Mouse (Mus musculus): Measurements from ENCODE around the gene Klhl24. TPM values are rescaled to one million over a fixed set of nuclear protein-coding genes. Genes with fewer than 3 reads are reported as not detected.

Gene Klhl24
- polyA plus RNA-seq, 1 experiment from 2014 or later = 50.8 TPM

GRCm38 (mm10) chr16:20090921-20091575 lies 6.3 kb upstream of the Klhl24 start:
- no peaks in the 10 kb centered on the region for H3K9me3 ChIP-seq (ENCODE audit: control insufficient read depth, low read length)
- ATAC-seq (ENCODE audit: low FRiP score) (no peak), DNase-seq (ENCODE audit: low spot score) (no peak)
- H3K9ac ChIP-seq (ENCODE audit: low read depth, low read length) = no peak overlapping the region
- H3K36me3 ChIP-seq (ENCODE audit: control insufficient read depth, insufficient read depth, low read length) = no peaks in the 10 kb centered on the region
- no peak overlapping the region for H3K27ac ChIP-seq (ENCODE audit: low read depth, low read length)
- no peak overlapping the region for H3K4me3 ChIP-seq (ENCODE audit: low read depth, low read length)
- no peak overlapping the region for H3K4me2 ChIP-seq (replicated peaks; ENCODE audit: low read depth, low read length)
- no peaks in the 10 kb centered on the region for H3K27me3 ChIP-seq (ENCODE audit: control insufficient read depth, insufficient read depth, low read length)
- 58% methylated on average over 5 of the region's 5 CpGs for WGBS
- H3K4me1 ChIP-seq (replicated peaks; ENCODE audit: control insufficient read depth, insufficient read depth, low read length) = no peaks in the 10 kb centered on the region

GRCm38 (mm10) chr16:20095966-20096365 lies 1.4 kb upstream of the Klhl24 start:
- H3K27ac ChIP-seq (ENCODE audit: low read depth, low read length) = no peak overlapping the region
- ATAC-seq (ENCODE audit: low FRiP score) (no peak), DNase-seq (ENCODE audit: low spot score) (peak; percentile 25)
- no peak overlapping the region for H3K4me2 ChIP-seq (replicated peaks; ENCODE audit: low read depth, low read length)
- no peak overlapping the region for H3K9ac ChIP-seq (ENCODE audit: low read depth, low read length)
- no peaks in the 10 kb centered on the region for H3K4me1 ChIP-seq (replicated peaks; ENCODE audit: control insufficient read depth, insufficient read depth, low read length)
- H3K9me3 ChIP-seq (ENCODE audit: control insufficient read depth, low read length) = no peaks in the 10 kb centered on the region
- H3K4me3 ChIP-seq (ENCODE audit: low read depth, low read length) = no peak overlapping the region
- 82% methylated on average over 2 of the region's 2 CpGs for WGBS
- no peaks in the 10 kb centered on the region for H3K27me3 ChIP-seq (ENCODE audit: control insufficient read depth, insufficient read depth, low read length)
- no peaks in the 10 kb centered on the region for H3K36me3 ChIP-seq (ENCODE audit: control insufficient read depth, insufficient read depth, low read length)

GRCm38 (mm10) chr16:20097711-20098374 lies 501 bp downstream of the Klhl24 start:
- Histone ChIP-seq H3K27me3 (ENCODE audit: control insufficient read depth, insufficient read depth, low read length) (no peaks in the 10 kb centered on the region), H3K9ac (ENCODE audit: low read depth, low read length) (peak overlapping the region; percentile 95), H3K4me1 (replicated peaks; ENCODE audit: control insufficient read depth, insufficient read depth, low read length) (no peaks in the 10 kb centered on the region), H3K9me3 (ENCODE audit: control insufficient read depth, low read length) (no peaks in the 10 kb centered on the region), H3K4me2 (replicated peaks; ENCODE audit: low read depth, low read length) (peak overlapping the region; percentile 54), H3K36me3 (ENCODE audit: control insufficient read depth, insufficient read depth, low read length) (no peaks in the 10 kb centered on the region), H3K4me3 (ENCODE audit: low read depth, low read length) (peak overlapping the region; percentile 94), H3K27ac (ENCODE audit: low read depth, low read length) (peak overlapping the region; percentile 98)
- DNase-seq (ENCODE audit: low spot score) = peak; percentile 91
- peak; percentile 91 for ATAC-seq (ENCODE audit: low FRiP score)
- WGBS = under 1% methylated on average over 59 of the region's 61 CpGs

- peak overlapping the region; percentile 94 for H3K4me3 ChIP-seq (ENCODE audit: low read depth, low read length)
- ATAC-seq (ENCODE audit: low FRiP score) (no peak), DNase-seq (ENCODE audit: low spot score) (no peak)
- no peaks in the 10 kb centered on the region for H3K9me3 ChIP-seq (ENCODE audit: control insufficient read depth, low read length)
- H3K9ac ChIP-seq (ENCODE audit: low read depth, low read length) = peak overlapping the region; percentile 95; the same call in 1 of the 2 replicates
- H3K27ac ChIP-seq (ENCODE audit: low read depth, low read length) = peak overlapping the region; percentile 98
- no peaks in the 10 kb centered on the region for H3K4me1 ChIP-seq (replicated peaks; ENCODE audit: control insufficient read depth, insufficient read depth, low read length)
- no peaks in the 10 kb centered on the region for H3K36me3 ChIP-seq (ENCODE audit: control insufficient read depth, insufficient read depth, low read length)
- WGBS = 8% methylated on average over 4 of the region's 4 CpGs
- no peaks in the 10 kb centered on the region for H3K27me3 ChIP-seq (ENCODE audit: control insufficient read depth, insufficient read depth, low read length)
- H3K4me2 ChIP-seq (replicated peaks; ENCODE audit: low read depth, low read length) = peak overlapping the region; percentile 54
Observed at GRCm38 (mm10) chr16:20098375-20098727, 1.0 kb downstream of the Klhl24 start.

GRCm38 (mm10) chr16:20098866-20099629 lies 1.7 kb downstream of the Klhl24 start:
- no peak for ATAC-seq (ENCODE audit: low FRiP score)
- no peak for DNase-seq (ENCODE audit: low spot score)
- no peak overlapping the region for H3K4me2 ChIP-seq (replicated peaks; ENCODE audit: low read depth, low read length)
- no peaks in the 10 kb centered on the region for H3K27me3 ChIP-seq (ENCODE audit: control insufficient read depth, insufficient read depth, low read length)
- no peaks in the 10 kb centered on the region for H3K36me3 ChIP-seq (ENCODE audit: control insufficient read depth, insufficient read depth, low read length)
- H3K9me3 ChIP-seq (ENCODE audit: control insufficient read depth, low read length) = no peaks in the 10 kb centered on the region
- whole genome bisulfite sequencing = 96% methylated on average over 6 of the region's 6 CpGs
- H3K4me1 ChIP-seq (replicated peaks; ENCODE audit: control insufficient read depth, insufficient read depth, low read length) = no peaks in the 10 kb centered on the region
- H3K9ac ChIP-seq (ENCODE audit: low read depth, low read length) = no peak overlapping the region
- no peak overlapping the region for H3K27ac ChIP-seq (ENCODE audit: low read depth, low read length)
- H3K4me3 ChIP-seq (ENCODE audit: low read depth, low read length) = no peak overlapping the region

DNA sequence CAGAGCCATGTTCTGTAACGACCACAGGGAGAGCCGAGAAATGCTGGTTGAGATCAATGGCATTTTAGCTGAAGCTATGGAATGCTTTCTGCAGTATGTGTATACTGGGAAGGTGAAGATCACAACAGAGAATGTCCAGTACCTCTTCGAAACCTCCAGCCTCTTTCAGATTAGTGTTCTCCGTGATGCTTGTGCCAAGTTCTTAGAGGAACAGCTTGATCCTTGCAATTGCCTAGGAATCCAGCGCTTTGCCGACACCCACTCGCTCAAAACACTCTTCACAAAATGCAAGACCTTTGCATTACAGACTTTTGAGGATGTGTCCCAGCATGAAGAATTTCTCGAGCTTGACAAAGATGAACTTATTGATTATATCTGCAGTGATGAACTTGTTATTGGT lies 9.7 kb downstream of the Klhl24 start:
- DNase-seq (ENCODE audit: low spot score) = no peak
- no peaks in the 10 kb centered on the region for H3K4me1 ChIP-seq (replicated peaks; ENCODE audit: control insufficient read depth, insufficient read depth, low read length)
- no peak overlapping the region for H3K27ac ChIP-seq (ENCODE audit: low read depth, low read length)
- 93% methylated on average over 8 of the region's 8 CpGs for WGBS
- no peak overlapping the region for H3K4me3 ChIP-seq (ENCODE audit: low read depth, low read length)
- H3K4me2 ChIP-seq (replicated peaks; ENCODE audit: low read depth, low read length) = no peak overlapping the region
- no peaks in the 10 kb centered on the region for H3K27me3 ChIP-seq (ENCODE audit: control insufficient read depth, insufficient read depth, low read length)
- no peak overlapping the region for H3K9ac ChIP-seq (ENCODE audit: low read depth, low read length)
- H3K36me3 ChIP-seq (ENCODE audit: control insufficient read depth, insufficient read depth, low read length) = peaks cover 14% of the 10 kb centered on the region
- no peak for ATAC-seq (ENCODE audit: low FRiP score)
- no peaks in the 10 kb centered on the region for H3K9me3 ChIP-seq (ENCODE audit: control insufficient read depth, low read length)

DNA sequence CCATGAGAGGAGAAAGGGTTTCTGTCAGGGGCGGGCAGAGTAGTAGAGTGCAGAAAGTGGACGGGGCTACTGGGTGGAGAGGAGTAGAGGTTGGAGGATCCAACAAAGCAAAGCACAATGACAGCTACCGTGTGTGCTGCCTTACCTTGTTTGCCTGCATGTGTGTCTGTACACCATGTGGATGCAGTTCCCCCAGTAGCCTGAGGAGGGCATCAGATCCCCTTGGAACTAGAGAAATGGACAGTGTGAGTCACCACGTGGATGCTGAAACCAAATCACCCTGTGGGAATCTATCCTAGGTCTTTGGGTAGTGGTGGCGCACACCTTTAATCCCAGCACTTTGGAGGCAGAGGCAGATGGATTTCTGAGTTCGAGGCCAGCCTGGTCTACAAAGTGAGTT lies 11.6 kb downstream of the Klhl24 start:
- Histone ChIP-seq H3K4me2 (replicated peaks; ENCODE audit: low read depth, low read length) (no peak overlapping the region), H3K9ac (ENCODE audit: low read depth, low read length) (no peak overlapping the region), H3K4me3 (ENCODE audit: low read depth, low read length) (no peak overlapping the region), H3K27me3 (ENCODE audit: control insufficient read depth, insufficient read depth, low read length) (no peaks in the 10 kb centered on the region), H3K27ac (ENCODE audit: low read depth, low read length) (no peak overlapping the region), H3K36me3 (ENCODE audit: control insufficient read depth, insufficient read depth, low read length) (peaks cover 14% of the 10 kb centered on the region), H3K4me1 (replicated peaks; ENCODE audit: control insufficient read depth, insufficient read depth, low read length) (no peaks in the 10 kb centered on the region), H3K9me3 (ENCODE audit: control insufficient read depth, low read length) (no peaks in the 10 kb centered on the region)
- WGBS = 95% methylated on average over 6 of the region's 6 CpGs
- DNase-seq (ENCODE audit: low spot score) (no peak), ATAC-seq (ENCODE audit: low FRiP score) (no peak)

DNA sequence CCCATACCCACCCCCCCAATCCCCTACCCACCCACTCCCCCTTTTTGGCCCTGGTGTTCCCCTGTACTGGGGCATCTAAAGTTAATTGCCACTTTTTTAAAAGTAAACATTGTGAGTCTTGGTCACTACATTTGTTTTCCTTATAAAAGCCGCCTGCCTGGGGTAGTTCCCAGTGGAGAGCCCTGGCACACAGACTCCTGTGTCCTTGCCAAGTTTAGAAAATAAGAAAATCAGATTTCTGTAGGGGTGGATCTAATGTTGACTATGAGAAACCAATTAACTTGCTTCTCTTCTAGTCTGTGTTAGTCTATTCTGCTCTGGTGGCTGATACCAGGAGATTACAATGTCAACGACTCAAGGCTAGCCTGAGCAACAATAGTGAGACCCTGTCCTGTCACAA lies 15.3 kb downstream of the Klhl24 start:
- ATAC-seq (ENCODE audit: low FRiP score) = no peak
- Histone ChIP-seq H3K27ac (ENCODE audit: low read depth, low read length) (no peak overlapping the region), H3K9me3 (ENCODE audit: control insufficient read depth, low read length) (no peaks in the 10 kb centered on the region), H3K4me3 (ENCODE audit: low read depth, low read length) (no peak overlapping the region), H3K36me3 (ENCODE audit: control insufficient read depth, insufficient read depth, low read length) (peaks cover 10% of the 10 kb centered on the region), H3K4me1 (replicated peaks; ENCODE audit: control insufficient read depth, insufficient read depth, low read length) (no peaks in the 10 kb centered on the region), H3K27me3 (ENCODE audit: control insufficient read depth, insufficient read depth, low read length) (no peaks in the 10 kb centered on the region), H3K4me2 (replicated peaks; ENCODE audit: low read depth, low read length) (no peak overlapping the region), H3K9ac (ENCODE audit: low read depth, low read length) (no peak overlapping the region)
- DNase-seq (ENCODE audit: low spot score) = no peak
- 96% methylated on average over 2 of the region's 2 CpGs for WGBS
